27 mouse cellular contexts compared by ENCODE assay signal in the genomic region with DNA sequence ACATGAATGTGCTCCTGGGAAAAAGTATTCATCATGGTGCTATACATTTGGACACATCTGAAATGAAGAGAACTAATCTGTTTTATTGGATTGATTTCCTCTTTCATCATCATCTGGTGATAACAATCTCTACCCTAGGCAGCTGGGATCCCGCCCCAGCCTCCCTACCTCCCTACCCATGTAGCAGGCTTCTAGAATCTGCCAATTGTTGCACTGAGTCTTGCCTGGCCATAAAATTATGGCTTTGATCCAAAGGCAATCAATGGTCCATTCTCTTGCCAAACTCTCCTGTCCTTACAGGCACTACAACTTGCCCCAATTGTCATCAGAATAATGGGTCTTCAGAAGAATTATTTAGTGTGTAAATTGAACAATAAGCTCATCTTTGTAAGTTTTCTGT. TPM values are rescaled to one million over a fixed set of nuclear protein-coding genes. Genes with fewer than 3 reads are reported as not detected.
"Had no signal": no experiment of that assay in that cellular context is flagged by ENCODE, and none has a peak within 500 bp of the region (broad histone marks: within the 10 kb centered on the region; RNA-seq: fewer than 3 reads in every experiment).

No protein-coding gene starts in this region.

- H3K9me3 ChIP-seq: heart, embryonic 10.5 days; heart, embryonic 12.5 days; hindbrain, embryonic 10.5 days; hindbrain, embryonic 12.5 days; intestine, embryonic 15.5 days; limb, embryonic 13.5 days; limb, embryonic 15.5 days; liver, embryonic 12.5 days had no signal

- DNase-seq: gastrocnemius, postnatal 14 days; gastrocnemius, postnatal 36 days; heart, adult 18-20 months; heart, postnatal 10 days; heart, postnatal 4 days; kidney, adult 18-20 months; kidney, adult 8-10 months; kidney, postnatal 10 days; kidney, postnatal 25 days; kidney, postnatal 4 days; left cerebral cortex, postnatal 4 days had no signal

- H3K27me3 ChIP-seq: heart, embryonic 12.5 days; hindbrain, embryonic 12.5 days; intestine, embryonic 15.5 days; limb, embryonic 13.5 days; limb, embryonic 15.5 days; liver, embryonic 12.5 days had no signal

- H3K4me1 ChIP-seq: heart, embryonic 10.5 days; heart, embryonic 12.5 days; hindbrain, embryonic 10.5 days; hindbrain, embryonic 12.5 days; intestine, embryonic 15.5 days; limb, embryonic 13.5 days; limb, embryonic 15.5 days; liver, embryonic 12.5 days had no signal

- H3K4me3 ChIP-seq: heart, embryonic 10.5 days; heart, embryonic 12.5 days; hindbrain, embryonic 10.5 days; hindbrain, embryonic 12.5 days; intestine, embryonic 15.5 days; layer of hippocampus, adult 2 months; left cerebral cortex, adult 2 months; limb, embryonic 13.5 days; limb, embryonic 15.5 days; liver, embryonic 12.5 days had no signal

- ATAC-seq: hindbrain, embryonic 16.5 days; inflammation-experienced regulatory T-cells, adult 6 months; intestine, embryonic 15.5 days; intestine, postnatal 0 days; liver, embryonic 12.5 days had no signal

- H3K27ac ChIP-seq: heart, embryonic 10.5 days; hindbrain, embryonic 10.5 days; hindbrain, embryonic 12.5 days; hindbrain, embryonic 14.5 days; intestine, embryonic 15.5 days; layer of hippocampus, adult 2 months; left cerebral cortex, adult 2 months; limb, embryonic 13.5 days; limb, embryonic 15.5 days; liver, embryonic 12.5 days; liver, embryonic 14.5 days had no signal

- H3K9ac ChIP-seq: heart, embryonic 12.5 days; hindbrain, embryonic 12.5 days; hindbrain, embryonic 14.5 days; intestine, embryonic 15.5 days; limb, embryonic 13.5 days; limb, embryonic 15.5 days; liver, embryonic 12.5 days; liver, embryonic 14.5 days had no signal

- H3K36me3 ChIP-seq: heart, embryonic 10.5 days; heart, embryonic 12.5 days; hindbrain, embryonic 10.5 days; hindbrain, embryonic 12.5 days; intestine, embryonic 15.5 days; limb, embryonic 13.5 days; limb, embryonic 15.5 days; liver, embryonic 12.5 days had no signal

- H3K4me2 ChIP-seq: heart, embryonic 12.5 days; hindbrain, embryonic 12.5 days; hindbrain, embryonic 14.5 days; intestine, embryonic 15.5 days; limb, embryonic 13.5 days; limb, embryonic 15.5 days; liver, embryonic 12.5 days had no signal

RNA-seq across cellular contexts. Expression of a gene that starts 19.6 kb away (rescaled TPM):
- polyA plus RNA-seq: hindbrain, embryonic 10.5 days; hindbrain, embryonic 16.5 days; inflammation-experienced regulatory T-cells, adult 6 months; kidney, embryonic 14.5 days; liver, embryonic 12.5 days; liver, embryonic 14.5 days had no signal
